Mouse (Mus musculus) midbrain, embryonic 12.5 days (tissue): ENCODE results near the gene Sema5b. TPM values are rescaled to one million over a fixed set of nuclear protein-coding genes. Genes with fewer than 3 reads are reported as not detected.

Experiments
- ATAC-seq: fragments of 200-750 bp; cut with Nextera tagmentation; 2 replicates; pipeline ENCODE4 v1.8.0; 2017; ENCODE audit warnings: low read depth, moderate TSS enrichment, moderate library complexity; ENCODE audit not compliant: low FRiP score
- H3K27ac ChIP-seq: fragments of 300-500 bp; sonication (generic); replicated peaks from 2 replicates; pipeline ENCODE4 v1.5.1; 2016; ENCODE audit warnings: mild to moderate bottlenecking
- H3K27me3 ChIP-seq: fragments of 300-500 bp; sonication (generic); 2 replicates; pipeline ENCODE4 v1.6.1; 2016; ENCODE audit warnings: mild to moderate bottlenecking
- H3K36me3 ChIP-seq: fragments of 300-500 bp; sonication (generic); 2 replicates; pipeline ENCODE4 v1.6.1; 2016
- H3K4me1 ChIP-seq: fragments of 300-500 bp; sonication (generic); 2 replicates; pipeline ENCODE4 v1.6.1; 2016
- H3K4me2 ChIP-seq: fragments of 300-500 bp; sonication (generic); replicated peaks from 2 replicates; pipeline ENCODE4 v1.6.1; 2016; ENCODE audit warnings: mild to moderate bottlenecking, moderate library complexity
- H3K4me3 ChIP-seq: fragments of 300-500 bp; sonication (generic); 2 replicates; pipeline ENCODE4 v1.5.1; 2016; ENCODE audit warnings: mild to moderate bottlenecking
- H3K9ac ChIP-seq: fragments of 300-500 bp; sonication (generic); replicated peaks from 2 replicates; pipeline ENCODE4 v1.6.1; 2016; ENCODE audit warnings: mild to moderate bottlenecking, moderate library complexity
- H3K9me3 ChIP-seq: fragments of 300-500 bp; sonication (generic); 2 replicates; pipeline ENCODE4 v1.6.1; 2016; ENCODE audit warnings: mild to moderate bottlenecking
- WGBS: fragments of 180-500 bp; shearing (Covaris S2); methylation state at CpG from one replicate; pipeline ENCODE4 v1.1.7; 2016; 5-methylcytosine and 5-hydroxymethylcytosine counted together
- polyA plus RNA-seq: library from polyadenylated mRNA; unstranded; fragments of >200 nt; fragmentation: Nextera tagmentation; extraction: Ambion mirVana; gene quantifications from 2 replicates; pipeline ENCODE4 v1.2.1, GENCODE M21; 2016

Gene Sema5b
- polyA plus RNA-seq, 1 experiment from 2014 or later: 67.6 TPM

DNA sequence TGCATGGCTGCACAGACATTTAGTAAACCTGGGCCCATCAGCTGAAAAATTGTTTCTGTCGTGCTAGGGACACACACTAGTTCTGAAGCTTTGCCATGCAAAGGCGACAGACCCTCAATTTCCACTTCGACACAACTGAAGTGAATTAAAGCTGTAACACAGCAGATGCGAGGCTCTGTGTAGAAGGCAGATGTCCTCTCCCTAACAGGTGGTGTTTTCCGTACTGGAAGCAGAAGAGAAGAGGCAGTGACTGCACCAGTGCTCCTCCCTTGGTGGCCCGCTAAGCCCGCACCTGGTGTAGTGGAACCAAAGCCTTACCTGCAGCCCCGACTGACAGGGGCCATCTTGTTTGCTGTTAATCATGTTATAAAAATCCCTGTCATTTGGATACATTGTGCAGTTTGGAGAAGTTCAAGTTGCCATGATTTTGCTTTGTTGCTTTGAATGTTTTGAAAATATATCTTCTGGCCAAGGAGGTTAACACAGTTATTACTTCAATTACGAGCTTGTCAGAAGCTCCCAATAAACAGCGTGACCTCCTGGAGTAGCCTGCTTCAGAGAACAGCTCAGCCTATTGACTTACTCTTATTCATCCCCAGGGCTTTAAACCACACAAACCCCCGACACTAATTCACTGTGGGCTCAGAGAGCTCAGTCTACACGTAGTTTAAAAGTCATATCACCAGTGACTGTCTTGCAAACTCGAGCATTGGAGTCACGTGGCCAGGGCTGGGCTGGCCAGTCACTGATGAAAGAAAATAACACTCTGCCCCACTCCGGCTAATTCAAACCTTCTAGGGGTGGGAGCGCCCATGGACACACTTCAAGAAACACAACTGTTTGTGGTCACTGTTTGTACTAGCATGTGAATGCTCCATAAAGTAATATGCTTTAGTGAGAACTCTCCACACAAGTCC lies 163.1 kb downstream of the Sema5b start:
- WGBS: 66% methylated on average over 16 of the region's 16 CpGs
- Histone ChIP-seq H3K4me2 (no peak overlapping the region), H3K27ac (no peak overlapping the region), H3K9me3 (no peaks in the 10 kb centered on the region), H3K4me3 (no peak overlapping the region), H3K27me3 (peaks cover 5% of the 10 kb centered on the region; the same call in 1 of the 2 replicates), H3K9ac (no peak overlapping the region), H3K4me1 (peaks cover 4% of the 10 kb centered on the region; the same call in 1 of the 2 replicates), H3K36me3 (no peaks in the 10 kb centered on the region)
- ATAC-seq: no peak

DNA sequence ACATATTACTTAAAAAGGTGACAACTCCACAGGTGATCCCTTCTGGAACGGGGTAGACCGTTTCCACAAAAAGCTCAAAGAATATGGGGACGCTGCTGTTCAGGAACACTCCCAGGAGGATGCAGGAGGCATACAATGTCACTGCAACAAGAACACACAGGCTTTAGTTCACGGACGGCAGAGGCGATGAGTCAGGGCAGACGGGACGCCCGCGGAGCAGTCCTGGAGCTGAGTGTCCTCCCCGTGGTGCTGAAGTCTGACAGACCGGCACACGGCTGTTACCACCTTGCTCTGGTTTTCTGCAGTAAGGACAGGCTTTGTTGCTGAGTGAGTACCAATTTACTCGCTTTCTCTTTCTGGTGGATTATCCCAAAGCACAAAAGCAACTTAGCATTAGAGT lies 163.9 kb downstream of the Sema5b start:
- Histone ChIP-seq H3K9me3 (no peaks in the 10 kb centered on the region), H3K27me3 (peaks cover 5% of the 10 kb centered on the region; the same call in 1 of the 2 replicates), H3K4me1 (peaks cover 4% of the 10 kb centered on the region; the same call in 1 of the 2 replicates), H3K4me2 (no peak overlapping the region), H3K9ac (no peak overlapping the region), H3K27ac (no peak overlapping the region), H3K4me3 (no peak overlapping the region), H3K36me3 (no peaks in the 10 kb centered on the region)
- 74% methylated on average over 14 of the region's 14 CpGs for WGBS
- ATAC-seq: no peak

DNA sequence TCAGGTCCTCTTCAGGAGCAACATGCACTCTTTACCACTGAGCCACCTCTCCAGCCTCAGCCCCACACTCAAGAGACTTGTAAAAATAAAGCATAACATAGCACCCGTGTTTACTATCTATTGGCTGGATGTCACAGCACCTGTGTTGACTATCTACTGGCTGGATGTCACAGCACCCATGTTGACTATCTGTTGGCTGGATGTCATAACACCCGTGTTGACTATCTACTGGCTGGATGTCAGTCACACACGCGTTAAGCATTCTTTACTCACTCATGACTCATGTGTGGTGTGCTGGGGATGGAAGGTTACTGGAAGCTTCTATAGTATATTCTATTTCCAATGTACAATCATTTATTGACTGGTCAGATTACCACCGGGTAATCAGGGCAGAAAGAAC lies 166.1 kb downstream of the Sema5b start:
- Histone ChIP-seq H3K4me3 (no peak overlapping the region), H3K9ac (no peak overlapping the region), H3K27ac (no peak overlapping the region), H3K4me2 (no peak overlapping the region), H3K27me3 (peaks cover 5% of the 10 kb centered on the region; the same call in 1 of the 2 replicates), H3K9me3 (no peaks in the 10 kb centered on the region), H3K36me3 (no peaks in the 10 kb centered on the region), H3K4me1 (peaks cover 9% of the 10 kb centered on the region)
- 94% methylated on average over 5 of the region's 5 CpGs for WGBS
- ATAC-seq: no peak

DNA sequence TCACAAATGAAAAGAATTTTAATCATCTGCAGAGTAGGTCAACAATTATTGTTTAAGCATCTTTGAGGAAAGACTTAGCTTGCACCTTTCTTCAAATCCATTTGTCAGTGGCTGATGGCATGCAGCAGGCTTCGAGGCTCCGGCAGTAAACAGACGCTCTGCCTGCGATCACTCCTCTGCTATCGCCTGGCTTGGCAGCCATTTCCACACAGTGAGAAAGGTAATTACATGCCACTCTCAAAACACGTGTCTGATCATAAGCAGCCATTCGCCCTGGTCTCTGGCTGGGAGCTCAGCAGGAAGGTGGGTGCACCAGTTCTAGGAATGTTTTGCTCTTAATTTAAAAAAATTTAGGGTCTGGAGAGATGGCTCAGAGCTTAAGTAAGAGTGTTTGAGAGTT lies 170.1 kb downstream of the Sema5b start:
- Histone ChIP-seq H3K36me3 (no peaks in the 10 kb centered on the region), H3K27me3 (no peaks in the 10 kb centered on the region), H3K9me3 (no peaks in the 10 kb centered on the region), H3K27ac (no peak overlapping the region), H3K9ac (no peak overlapping the region), H3K4me1 (peaks cover 6% of the 10 kb centered on the region; the same call in 1 of the 2 replicates), H3K4me2 (no peak overlapping the region), H3K4me3 (no peak overlapping the region)
- no peak for ATAC-seq
- 74% methylated on average over 7 of the region's 7 CpGs for WGBS

DNA sequence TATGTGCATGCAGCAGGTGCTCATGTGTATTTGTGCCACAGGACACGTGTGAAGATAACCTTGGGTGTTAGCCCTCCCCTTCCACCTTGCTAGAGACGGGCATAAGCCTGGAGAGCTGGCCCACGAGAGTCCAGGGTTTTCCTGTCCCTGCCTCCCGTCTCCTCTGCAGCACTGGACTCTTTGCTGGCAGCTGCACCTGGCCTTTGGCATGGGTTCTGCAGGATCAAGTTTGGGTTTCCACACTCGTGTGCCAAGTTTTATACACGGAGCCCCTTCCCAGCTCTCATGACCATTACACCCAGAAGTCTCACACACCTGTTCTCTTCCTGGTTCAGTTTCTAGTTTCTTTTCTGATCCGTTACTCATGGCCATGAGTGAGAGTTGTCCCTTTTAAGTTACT lies 172.7 kb downstream of the Sema5b start:
- Histone ChIP-seq H3K27ac (no peak overlapping the region), H3K36me3 (peaks cover 3% of the 10 kb centered on the region; the same call in 1 of the 2 replicates), H3K4me3 (no peak overlapping the region), H3K4me2 (no peak overlapping the region), H3K9me3 (no peaks in the 10 kb centered on the region), H3K9ac (no peak overlapping the region), H3K4me1 (peaks cover 6% of the 10 kb centered on the region; the same call in 1 of the 2 replicates), H3K27me3 (no peaks in the 10 kb centered on the region)
- WGBS: 89% methylated on average over 7 of the region's 7 CpGs
- no peak for ATAC-seq

Other genes starting within 250 kb of the Sema5b start
- 41.6 and 42.0 TPM in 2 replicates for gene Sec22a, start 177.2 kb upstream of the Sema5b start, polyA plus RNA-seq
- 17.4 and 20.9 TPM in 2 replicates for gene Pdia5, start 50.3 kb upstream of the Sema5b start, polyA plus RNA-seq
- gene Dirc2, start 228.2 kb downstream of the Sema5b start, polyA plus RNA-seq: 24.5 and 26.3 TPM in 2 replicates
- 20.9 and 21.9 TPM in 2 replicates for gene Hspbap1, start 229.2 kb downstream of the Sema5b start, polyA plus RNA-seq